Comparison of ENCODE assay signal across 20 mouse cellular contexts in genomic region chr10:5253752-5254151, GRCm38 (mm10).
A peak's percentile ranks its signal among the peaks of the same experiment; 100 is the strongest.
DNase-seq lines count a peak whose midpoint lies in the region; ATAC-seq lines count a peak whose summit lies in the region.
"Had no signal": no experiment of that assay in that cellular context is flagged by ENCODE, and none has a peak within 500 bp of the region (broad histone marks: within the 10 kb centered on the region; RNA-seq: fewer than 3 reads in every experiment).

No protein-coding gene starts in this region.

- peaks cover 14% of the 10 kb centered on the region for H3K9me3 ChIP-seq in embryonic facial prominence, embryonic 14.5 days (ENCODE audit: control insufficient read depth, low read length)
- H3K9me3 ChIP-seq in embryonic facial prominence, embryonic 10.5 days = peaks cover 6% of the 10 kb centered on the region; the same call in 1 of the 2 replicates
- 0 out of 2 replicates have a peak, but pooled peaks cover 4% of the 10 kb centered on the region for H3K9me3 ChIP-seq in heart, embryonic 15.5 days (replicated peaks)
- peaks cover 7% of the 10 kb centered on the region for H3K9me3 ChIP-seq in limb, embryonic 13.5 days
- H3K9me3 ChIP-seq in limb, embryonic 10.5 days (replicated peaks) = no peaks in the 10 kb centered on the region
- no peaks in the 10 kb centered on the region for H3K9me3 ChIP-seq in stomach, embryonic 15.5 days
- H3K9me3 ChIP-seq in liver, embryonic 12.5 days (replicated peaks) = no peaks in the 10 kb centered on the region
- H3K9me3 ChIP-seq: forebrain, embryonic 15.5 days; intestine, embryonic 15.5 days; liver, embryonic 13.5 days; lung, embryonic 15.5 days had no signal

- DNase-seq in embryonic facial prominence, embryonic 14.5 days (ENCODE audit: low spot score) = peak; percentile 11
- no peak for DNase-seq in embryonic facial prominence, embryonic 10.5 days (ENCODE audit: low spot score)
- DNase-seq in heart, adult 9 months (ENCODE audit: low spot score in 2 of 2) = no peak
- no peak for DNase-seq in limb, embryonic 10.5 days (ENCODE audit: low spot score)
- DNase-seq: adrenal gland, adult 8-10 months; cerebellum, adult 2 months; gastrocnemius, postnatal 14 days; liver, embryonic 13.5 days; thymus, postnatal 14 days had no signal

- no peak overlapping the region for H3K4me2 ChIP-seq in embryonic facial prominence, embryonic 14.5 days (ENCODE audit: low read depth, low read length)
- H3K4me2 ChIP-seq in heart, embryonic 15.5 days = no peak overlapping the region
- no peak overlapping the region for H3K4me2 ChIP-seq in limb, embryonic 13.5 days (replicated peaks)
- H3K4me2 ChIP-seq in stomach, embryonic 15.5 days = no peak overlapping the region
- H3K4me2 ChIP-seq in liver, embryonic 12.5 days = no peak overlapping the region
- H3K4me2 ChIP-seq: forebrain, embryonic 15.5 days; hindbrain, embryonic 15.5 days; intestine, embryonic 15.5 days; liver, embryonic 13.5 days; lung, embryonic 15.5 days; midbrain, embryonic 11.5 days; neural tube, embryonic 15.5 days had no signal

- peaks cover 32% of the 10 kb centered on the region for H3K36me3 ChIP-seq in embryonic facial prominence, embryonic 14.5 days (ENCODE audit: control insufficient read depth, insufficient read depth, low read length)
- peaks cover 7% of the 10 kb centered on the region; the same call in 1 of the 2 replicates for H3K36me3 ChIP-seq in embryonic facial prominence, embryonic 10.5 days (replicated peaks)
- peaks cover 46% of the 10 kb centered on the region for H3K36me3 ChIP-seq in heart, embryonic 15.5 days
- peaks cover 46% of the 10 kb centered on the region for H3K36me3 ChIP-seq in limb, embryonic 13.5 days
- peaks cover 13% of the 10 kb centered on the region; the same call in 1 of the 2 replicates for H3K36me3 ChIP-seq in limb, embryonic 10.5 days
- peaks cover 7% of the 10 kb centered on the region for H3K36me3 ChIP-seq in stomach, embryonic 15.5 days
- H3K36me3 ChIP-seq in liver, embryonic 12.5 days = peaks cover 6% of the 10 kb centered on the region; the same call in 1 of the 2 replicates
- H3K36me3 ChIP-seq: forebrain, embryonic 15.5 days; liver, embryonic 13.5 days had no signal

- no peak overlapping the region for H3K27ac ChIP-seq in embryonic facial prominence, embryonic 14.5 days (replicated peaks; ENCODE audit: low read depth, low read length)
- H3K27ac ChIP-seq in embryonic facial prominence, embryonic 10.5 days (replicated peaks) = no peak overlapping the region
- 0 out of 2 replicates have a peak overlapping the region, but pooled peaks have one; percentile 18 for H3K27ac ChIP-seq in heart, embryonic 15.5 days
- no peak overlapping the region; the same call in 1 of the 2 replicates for H3K27ac ChIP-seq in limb, embryonic 13.5 days
- H3K27ac ChIP-seq in limb, embryonic 10.5 days = no peak overlapping the region
- peak overlapping the region; percentile 49 for H3K27ac ChIP-seq in stomach, embryonic 15.5 days
- no peak overlapping the region for H3K27ac ChIP-seq in liver, embryonic 12.5 days
- H3K27ac ChIP-seq: forebrain, embryonic 15.5 days; hindbrain, embryonic 15.5 days; intestine, embryonic 15.5 days; liver, embryonic 13.5 days; lung, embryonic 15.5 days; neural tube, embryonic 15.5 days had no signal

- no peaks in the 10 kb centered on the region for H3K4me1 ChIP-seq in embryonic facial prominence, embryonic 14.5 days (ENCODE audit: control insufficient read depth, insufficient read depth, low read length)
- H3K4me1 ChIP-seq in embryonic facial prominence, embryonic 10.5 days = 0 out of 2 replicates have a peak, but pooled peaks cover 4% of the 10 kb centered on the region
- H3K4me1 ChIP-seq in heart, embryonic 15.5 days (replicated peaks) = peaks cover 6% of the 10 kb centered on the region; the same call in 1 of the 2 replicates
- no peaks in the 10 kb centered on the region for H3K4me1 ChIP-seq in limb, embryonic 13.5 days
- 0 out of 2 replicates have a peak, but pooled peaks cover 4% of the 10 kb centered on the region for H3K4me1 ChIP-seq in limb, embryonic 10.5 days
- H3K4me1 ChIP-seq in stomach, embryonic 15.5 days = no peaks in the 10 kb centered on the region
- no peaks in the 10 kb centered on the region for H3K4me1 ChIP-seq in liver, embryonic 12.5 days
- H3K4me1 ChIP-seq: forebrain, embryonic 15.5 days; hindbrain, embryonic 15.5 days; intestine, embryonic 15.5 days; liver, embryonic 13.5 days; lung, embryonic 15.5 days; neural tube, embryonic 15.5 days had no signal

- no peak overlapping the region for H3K9ac ChIP-seq in embryonic facial prominence, embryonic 14.5 days (ENCODE audit: low read depth, low read length)
- no peak overlapping the region for H3K9ac ChIP-seq in heart, embryonic 15.5 days
- H3K9ac ChIP-seq in limb, embryonic 13.5 days = no peak overlapping the region
- no peak overlapping the region for H3K9ac ChIP-seq in stomach, embryonic 15.5 days
- no peak overlapping the region for H3K9ac ChIP-seq in liver, embryonic 12.5 days
- H3K9ac ChIP-seq: forebrain, embryonic 15.5 days; hindbrain, embryonic 15.5 days; intestine, embryonic 15.5 days; liver, embryonic 13.5 days; lung, embryonic 15.5 days; neural tube, embryonic 15.5 days had no signal

- no peaks in the 10 kb centered on the region for H3K27me3 ChIP-seq in embryonic facial prominence, embryonic 14.5 days (replicated peaks; ENCODE audit: control insufficient read depth, insufficient read depth, low read length)
- no peaks in the 10 kb centered on the region for H3K27me3 ChIP-seq in embryonic facial prominence, embryonic 10.5 days (replicated peaks; ENCODE audit: low read depth, poor library complexity, severe bottlenecking)
- H3K27me3 ChIP-seq in heart, embryonic 15.5 days = no peaks in the 10 kb centered on the region
- H3K27me3 ChIP-seq in limb, embryonic 13.5 days = no peaks in the 10 kb centered on the region
- H3K27me3 ChIP-seq in limb, embryonic 10.5 days (ENCODE audit: low read depth, poor library complexity, severe bottlenecking) = no peaks in the 10 kb centered on the region
- no peaks in the 10 kb centered on the region for H3K27me3 ChIP-seq in stomach, embryonic 15.5 days (replicated peaks)
- no peaks in the 10 kb centered on the region for H3K27me3 ChIP-seq in liver, embryonic 12.5 days (replicated peaks)
- H3K27me3 ChIP-seq: forebrain, embryonic 15.5 days; hindbrain, embryonic 15.5 days; intestine, embryonic 15.5 days; liver, embryonic 13.5 days; lung, embryonic 15.5 days; neural tube, embryonic 15.5 days had no signal

- H3K4me3 ChIP-seq in embryonic facial prominence, embryonic 14.5 days (ENCODE audit: low read depth, low read length) = no peak overlapping the region
- H3K4me3 ChIP-seq in embryonic facial prominence, embryonic 10.5 days = no peak overlapping the region
- H3K4me3 ChIP-seq in heart, embryonic 15.5 days = no peak overlapping the region
- no peak overlapping the region for H3K4me3 ChIP-seq in limb, embryonic 13.5 days
- no peak overlapping the region for H3K4me3 ChIP-seq in limb, embryonic 10.5 days
- H3K4me3 ChIP-seq in stomach, embryonic 15.5 days (replicated peaks) = no peak overlapping the region
- no peak overlapping the region for H3K4me3 ChIP-seq in liver, embryonic 12.5 days
- H3K4me3 ChIP-seq: forebrain, embryonic 15.5 days; hindbrain, embryonic 15.5 days; intestine, embryonic 15.5 days; liver, embryonic 13.5 days; lung, embryonic 15.5 days; neural tube, embryonic 15.5 days had no signal

- ATAC-seq in embryonic facial prominence, embryonic 14.5 days (ENCODE audit: low read depth) = no peak
- 0 out of 2 replicates have a peak, but pooled peaks have one; percentile 43 for ATAC-seq in heart, embryonic 15.5 days (replicated peaks; ENCODE audit: insufficient number of reproducible peaks, insufficient read depth, low FRiP score, low read depth)
- peak; percentile 32; the same call in 1 of the 2 replicates for ATAC-seq in limb, embryonic 13.5 days (ENCODE audit: low FRiP score, low read depth)
- ATAC-seq in stomach, embryonic 15.5 days (ENCODE audit: insufficient read depth, low FRiP score, low read depth) = no peak
- no peak for ATAC-seq in liver, embryonic 12.5 days
- ATAC-seq: activated CD4-positive, CD25-positive, alpha-beta regulatory T cell, adult 4 months; forebrain, embryonic 15.5 days; intestine, embryonic 15.5 days had no signal

Comparison
In these comparisons a context has a peak if more than half of its experiments do, and no peak if none do; other contexts are left out.
1. ATAC-seq: peak in heart, embryonic 15.5 days (single experiment) and limb, embryonic 13.5 days (single experiment); none in embryonic facial prominence, embryonic 14.5 days (single experiment), stomach, embryonic 15.5 days (single experiment) and liver, embryonic 12.5 days (single experiment).
2. H3K27ac ChIP-seq: peak in heart, embryonic 15.5 days (single experiment) and stomach, embryonic 15.5 days (single experiment); none in embryonic facial prominence, embryonic 14.5 days (single experiment), embryonic facial prominence, embryonic 10.5 days (single experiment), limb, embryonic 13.5 days (single experiment), limb, embryonic 10.5 days (single experiment) and liver, embryonic 12.5 days (single experiment).